Mouse (Mus musculus) mature B cell (primary cell): Measurements from ENCODE around the gene Dennd6b.

ENCODE experiments used
- in situ Hi-C: fragments of 300-500 bp; cut with MboI; formaldehyde crosslinking; loops from 2 replicates; pipeline ENCODE4 v1.14.3; 2019

Gene Dennd6b

DNA sequence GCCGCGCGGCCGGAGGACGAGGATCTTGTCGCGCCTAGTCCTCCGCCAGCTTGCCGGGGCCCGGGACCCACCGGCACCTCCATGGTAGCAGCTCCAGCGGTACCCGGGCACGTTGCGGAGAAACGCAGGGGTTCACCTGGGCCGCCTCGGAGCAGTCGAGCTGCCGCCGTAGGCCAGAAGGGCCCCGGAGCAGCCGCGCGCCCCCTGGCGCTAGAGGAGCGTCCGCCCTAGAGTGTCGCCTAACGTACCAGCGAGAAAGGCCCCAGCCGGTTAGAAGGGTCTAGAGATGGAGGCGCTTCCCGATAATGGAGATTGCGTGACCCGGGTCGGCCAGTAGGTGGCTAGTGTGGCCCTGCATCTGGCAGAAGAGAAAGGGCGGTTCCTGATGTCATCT lies at the start of gene Dennd6b:
Gene Dennd6b, minus strand, starts transcription at position 184 of the 394 bp plus-strand sequence.
- in situ Hi-C loops = no loop called here

DNA sequence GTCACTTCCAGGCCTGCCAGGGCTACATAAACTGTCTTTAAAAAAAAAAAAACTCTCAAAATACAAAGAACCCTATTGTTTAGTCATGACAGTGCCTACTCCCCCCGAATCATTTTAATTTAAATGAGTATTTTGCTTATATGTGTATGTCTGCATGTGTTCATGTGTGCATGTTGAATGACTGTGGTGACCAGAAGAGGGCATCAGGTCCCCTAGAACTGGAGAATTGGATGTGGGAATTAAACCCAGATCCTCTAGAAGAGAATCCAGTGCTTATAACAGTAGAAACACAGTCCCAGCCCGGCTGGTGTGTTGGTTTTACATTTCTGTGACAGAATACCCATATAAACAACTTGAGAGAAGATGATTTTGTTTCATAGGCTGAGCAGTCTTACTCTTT lies 44.7 kb upstream of the Dennd6b start:
- in situ Hi-C loops = no loop called here

DNA sequence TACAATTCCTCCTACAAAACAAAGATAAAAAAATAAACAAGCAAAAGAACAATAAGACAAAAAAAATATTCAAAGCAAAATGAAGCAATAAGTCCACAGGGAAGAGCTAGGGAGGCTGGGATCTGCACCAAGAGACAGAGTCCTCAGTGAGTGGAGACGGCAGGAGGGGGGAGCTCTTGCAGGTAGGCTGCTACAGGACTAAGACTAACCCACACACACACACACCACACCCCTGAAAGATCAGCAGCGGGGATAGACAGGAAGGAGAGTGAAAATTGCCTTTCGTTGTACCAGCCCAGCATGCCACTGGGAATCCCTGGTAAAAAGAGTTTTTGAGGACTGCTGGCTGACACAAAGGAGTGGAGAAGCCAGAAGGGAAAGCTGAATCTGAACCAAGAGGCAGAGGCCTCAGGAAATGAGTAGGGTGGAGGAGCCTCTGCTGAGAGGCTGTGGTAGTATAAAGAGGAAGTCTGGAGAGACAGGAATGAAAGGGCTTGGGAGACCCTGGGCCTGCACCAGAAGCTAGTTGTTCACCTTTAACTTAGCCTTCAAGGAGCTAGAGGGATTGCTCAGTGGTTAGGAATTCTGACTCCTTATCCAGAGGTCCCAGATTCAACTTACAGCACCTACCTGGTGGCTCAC lies 43.6 kb upstream of the Dennd6b start:
- in situ Hi-C loops = no loop called here

DNA sequence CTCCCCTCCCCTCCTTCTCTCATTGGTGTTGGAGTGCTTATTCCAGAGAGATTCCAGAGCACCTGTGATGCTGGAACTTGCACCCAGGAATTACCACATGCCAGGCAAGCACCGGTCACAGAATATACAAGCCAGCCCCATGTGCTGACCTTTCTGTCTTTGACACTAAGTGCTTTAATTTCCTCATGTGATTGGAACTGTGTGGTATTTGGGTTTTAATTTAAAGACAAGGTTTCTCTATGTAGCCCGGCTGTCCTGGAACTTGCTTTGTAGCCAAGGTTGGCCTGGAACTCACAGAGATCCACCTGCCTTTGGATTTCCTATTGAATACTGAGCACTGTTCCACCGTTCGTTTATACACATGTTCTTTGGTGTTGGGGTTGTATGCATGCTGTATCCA lies 37.8 kb upstream of the Dennd6b start:
- in situ Hi-C loops = no loop called here

DNA sequence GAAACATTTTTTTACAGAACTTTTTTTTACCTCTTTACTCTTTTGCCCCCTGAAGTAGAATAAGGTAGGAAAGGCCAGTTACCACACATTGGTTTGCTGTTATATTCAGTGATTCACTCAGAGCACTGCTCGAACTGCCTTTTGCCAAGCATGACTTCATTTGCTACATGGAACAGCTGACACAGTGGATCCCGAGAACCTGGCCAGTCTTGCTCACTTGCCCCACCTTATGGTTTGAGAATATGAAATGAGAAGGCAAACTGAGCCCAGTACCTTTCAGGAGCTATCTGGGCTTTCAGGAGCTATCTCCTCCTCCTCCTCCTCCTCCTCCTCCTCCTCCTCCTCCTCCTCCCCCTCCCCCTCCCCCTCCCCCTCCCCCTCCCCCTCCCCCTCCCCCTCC lies 37.3 kb upstream of the Dennd6b start:
- in situ Hi-C loops = no loop called here

DNA sequence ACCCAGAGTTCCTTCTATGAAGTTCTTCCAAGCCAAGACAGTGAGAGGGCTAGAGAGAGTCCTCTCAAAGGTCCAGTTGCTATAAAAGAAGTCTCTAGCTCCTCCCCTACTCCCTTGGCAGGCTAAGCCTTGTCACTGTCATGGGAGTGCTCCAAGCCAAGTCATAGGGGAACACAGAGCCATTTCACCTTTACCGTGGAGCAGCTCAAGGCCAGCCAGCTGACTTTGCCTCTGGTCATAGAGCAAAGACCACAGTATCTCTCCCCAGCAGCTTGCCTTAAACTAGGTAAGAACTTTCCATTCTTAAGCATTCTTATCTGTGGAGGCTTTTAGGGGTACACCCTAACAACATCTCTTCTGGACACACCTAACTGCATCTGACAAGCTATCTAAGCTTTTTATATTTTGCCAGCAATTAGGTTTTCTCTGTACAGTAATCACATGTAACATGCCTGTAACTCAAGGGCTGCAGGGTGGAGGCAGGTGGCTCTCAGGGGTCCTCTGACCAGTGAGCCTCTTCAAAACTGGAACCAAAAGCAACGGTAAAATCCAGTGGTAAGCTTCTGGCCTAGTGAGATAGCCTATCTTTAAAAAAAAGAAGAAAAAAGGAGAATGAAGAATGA lies 19.4 kb upstream of the Dennd6b start:
- in situ Hi-C loops = no loop called here

DNA sequence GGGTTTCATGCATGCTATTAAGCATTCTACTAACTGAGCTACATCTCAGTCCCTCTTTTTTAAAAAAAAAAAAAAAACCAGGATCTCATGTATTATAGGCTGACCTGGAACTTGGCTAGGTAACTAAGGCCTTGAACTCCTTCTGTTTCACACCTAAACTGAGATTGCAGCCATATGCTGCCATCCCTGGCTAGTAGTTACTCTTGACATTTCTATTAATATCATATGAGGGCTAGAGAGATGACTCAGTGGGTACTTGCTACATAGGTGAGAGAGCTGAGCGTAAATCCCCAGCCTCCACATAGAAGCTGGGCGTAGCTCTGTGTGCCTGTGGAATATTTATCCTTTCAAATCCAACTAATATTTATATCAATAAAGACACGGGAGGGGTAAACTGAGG lies 18.7 kb upstream of the Dennd6b start:
- in situ Hi-C loops = no loop called here

DNA sequence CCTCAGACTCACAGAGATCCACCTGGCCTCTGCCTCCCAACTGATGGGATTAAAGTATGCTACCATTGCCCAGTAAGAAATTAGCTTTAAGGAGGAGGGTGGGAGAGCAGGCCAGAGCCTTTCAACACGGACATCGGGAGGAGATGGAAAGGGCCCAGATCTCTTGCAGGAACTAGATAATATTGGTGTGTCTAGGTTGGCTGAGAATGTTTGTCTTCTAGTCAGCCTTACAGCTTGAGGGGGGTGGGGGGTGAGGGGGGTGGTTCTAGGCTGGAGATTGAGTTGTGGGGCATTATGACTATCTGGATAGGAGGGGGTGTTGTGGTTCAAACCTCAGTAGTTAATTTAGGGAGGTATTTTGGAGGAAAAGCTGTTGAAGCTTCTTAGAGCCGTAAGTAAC lies 17.2 kb upstream of the Dennd6b start:
- in situ Hi-C loops = no loop called here

DNA sequence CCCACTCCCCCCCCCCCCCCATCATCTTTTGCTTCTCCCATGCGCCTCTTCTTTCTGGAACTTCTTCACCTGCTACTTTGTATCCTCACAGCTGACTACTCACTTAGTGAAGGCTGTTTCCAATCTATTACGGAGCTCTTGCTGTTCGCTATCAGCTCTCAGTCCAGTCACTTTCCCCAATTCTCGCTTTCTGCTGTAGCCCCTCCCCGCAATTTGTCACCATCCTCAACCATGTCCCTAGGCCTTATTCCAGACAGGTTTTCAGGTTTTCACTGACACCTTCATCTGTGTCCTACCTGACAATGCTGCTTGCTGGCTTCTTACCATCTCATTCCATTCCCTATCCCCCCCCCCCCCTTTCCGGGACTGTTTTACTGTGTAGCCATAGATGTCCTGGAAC lies 16.2 kb upstream of the Dennd6b start:
- in situ Hi-C loops = no loop called here

DNA sequence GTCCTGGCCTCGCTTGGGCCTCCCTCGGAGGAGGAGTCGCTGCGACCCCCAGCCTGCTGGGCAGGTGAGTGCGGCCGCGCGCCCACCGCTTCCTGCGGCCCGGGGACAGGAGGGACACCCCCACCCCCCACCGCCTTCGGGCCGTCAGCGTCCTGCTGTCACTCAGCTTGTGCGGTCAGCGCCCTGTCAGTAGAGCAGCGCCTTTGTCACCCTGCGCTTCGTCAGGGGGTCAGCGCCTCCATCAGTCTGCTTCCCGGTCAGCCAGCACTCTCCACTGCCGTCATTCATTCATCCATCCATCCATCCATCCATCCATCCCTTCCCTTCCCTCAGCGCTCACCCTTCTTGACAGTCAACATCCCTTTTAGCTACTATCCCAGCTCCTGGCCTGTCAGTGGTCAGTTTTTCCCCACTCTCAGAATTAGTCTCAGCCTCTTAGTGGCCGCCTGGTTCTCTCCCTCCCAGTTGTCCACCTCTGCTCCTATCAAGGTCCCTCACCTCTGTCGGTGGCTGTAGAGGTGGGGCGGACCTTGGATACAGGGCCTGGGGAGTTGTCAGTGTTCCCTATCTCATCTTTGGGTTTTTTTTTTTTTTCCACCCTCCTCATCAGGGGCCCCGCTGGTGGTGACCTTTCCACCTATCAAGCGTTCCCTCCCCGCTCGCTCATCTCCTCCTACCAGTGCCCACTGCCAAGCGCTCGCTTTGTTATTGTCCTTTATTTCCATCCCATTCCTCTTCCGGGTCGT lies 15.6 kb upstream of the Dennd6b start:
- in situ Hi-C loops = no loop called here

DNA sequence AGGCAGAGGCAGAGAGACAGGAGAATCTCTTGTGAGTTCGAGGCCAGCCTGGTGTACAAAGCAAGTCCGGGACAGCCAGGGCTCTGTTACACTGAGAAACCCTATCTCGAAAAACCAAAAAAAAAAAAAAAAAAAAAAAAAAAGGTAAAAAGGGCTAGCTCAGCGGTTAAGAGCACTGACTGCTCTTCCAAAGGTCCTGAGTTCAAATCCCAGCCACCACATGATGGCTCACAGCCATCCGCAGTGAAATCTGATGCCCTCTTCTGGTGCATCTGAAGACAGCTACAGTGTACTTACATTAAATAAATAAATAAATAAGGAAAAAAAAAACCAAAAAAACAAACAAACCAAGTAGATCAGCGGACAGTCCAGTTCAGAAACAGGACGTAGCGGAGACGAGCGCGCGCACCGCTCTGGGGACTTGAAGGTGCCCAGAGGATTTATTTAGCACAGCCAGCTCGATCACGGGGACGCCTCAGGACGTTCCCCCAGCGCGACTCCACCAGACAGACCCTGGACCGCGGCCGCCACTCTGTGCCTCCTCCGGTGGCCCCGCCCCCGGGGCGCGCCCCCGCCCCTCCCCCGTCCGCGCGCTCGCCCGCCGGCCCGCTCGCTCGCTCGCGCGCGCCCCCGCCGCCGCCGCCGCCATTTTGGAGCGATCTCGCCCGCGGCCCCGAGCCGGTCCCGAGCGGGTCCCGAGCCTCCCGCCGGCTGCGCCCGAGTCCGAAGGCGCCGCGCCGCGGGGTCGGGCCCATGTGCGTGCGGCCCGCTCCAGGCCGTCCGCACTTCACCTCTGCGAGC lies 14.8 kb upstream of the Dennd6b start, which contains the start of gene Ppp6r2:
Gene Ppp6r2, plus strand, starts transcription at position 639 of the 801 bp plus-strand sequence.
- in situ Hi-C loops = no loop called here

DNA sequence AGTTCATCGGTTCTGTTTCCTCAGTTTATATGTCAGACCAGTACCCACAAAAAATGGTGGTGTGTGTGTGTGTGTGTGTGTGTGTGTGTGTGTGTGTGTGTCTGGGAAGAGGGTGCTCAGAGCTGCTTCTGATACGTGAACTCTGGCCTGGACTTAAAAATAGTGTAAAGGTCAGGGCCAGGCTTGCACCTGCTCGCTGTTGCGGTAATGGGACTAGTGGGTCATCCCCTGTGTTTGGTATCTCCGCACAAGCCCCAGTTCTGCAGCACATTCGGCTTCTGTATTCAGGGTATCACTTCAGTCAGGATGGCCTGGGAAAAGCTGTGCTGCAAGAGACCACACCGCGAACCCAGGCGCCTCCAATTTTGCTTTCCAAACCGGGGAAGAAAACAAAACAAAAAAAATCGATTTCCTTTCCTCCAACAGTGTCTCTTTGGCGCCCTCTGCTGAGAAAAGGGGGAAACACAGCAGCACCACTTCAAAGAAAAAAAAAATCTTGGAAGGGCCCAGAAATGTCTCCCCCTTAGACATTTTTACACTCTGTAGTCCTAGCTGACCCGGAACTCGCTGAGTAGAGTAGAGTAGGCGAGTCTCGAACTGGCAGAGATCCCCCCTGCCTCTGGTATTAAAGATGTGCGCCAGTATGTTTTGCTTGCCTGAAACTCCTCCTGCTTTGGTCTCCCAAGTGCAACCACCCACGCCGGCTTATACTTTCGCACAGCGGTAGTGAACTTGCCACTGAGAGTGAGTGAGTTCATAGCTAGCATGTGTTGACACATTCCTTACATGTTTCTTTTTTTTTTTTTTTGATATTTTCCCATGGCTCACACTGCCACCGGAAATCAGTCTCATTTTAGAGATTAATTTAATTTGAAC lies 13.8 kb upstream of the Dennd6b start:
- in situ Hi-C loops = no loop called here

DNA sequence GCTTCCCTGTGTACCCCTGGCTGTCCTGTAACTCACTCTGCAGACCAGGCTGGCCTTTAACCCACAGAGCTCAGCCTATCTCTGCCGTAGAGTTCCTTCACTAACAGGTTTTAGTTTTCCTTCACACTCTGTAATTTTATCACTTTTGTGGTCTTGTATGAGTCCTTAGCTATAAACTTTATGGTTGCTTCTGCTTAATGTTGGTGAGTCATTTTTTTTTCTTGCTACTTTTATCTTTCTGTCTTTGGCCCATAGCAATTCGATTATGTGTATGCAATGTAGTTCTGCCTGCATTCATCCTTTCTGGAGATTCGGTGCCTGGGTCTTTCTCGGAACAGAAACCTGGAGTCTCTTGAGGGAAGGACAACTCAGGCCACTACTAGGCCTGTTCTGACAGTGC lies 11.2 kb upstream of the Dennd6b start:
- in situ Hi-C loops = no loop called here

DNA sequence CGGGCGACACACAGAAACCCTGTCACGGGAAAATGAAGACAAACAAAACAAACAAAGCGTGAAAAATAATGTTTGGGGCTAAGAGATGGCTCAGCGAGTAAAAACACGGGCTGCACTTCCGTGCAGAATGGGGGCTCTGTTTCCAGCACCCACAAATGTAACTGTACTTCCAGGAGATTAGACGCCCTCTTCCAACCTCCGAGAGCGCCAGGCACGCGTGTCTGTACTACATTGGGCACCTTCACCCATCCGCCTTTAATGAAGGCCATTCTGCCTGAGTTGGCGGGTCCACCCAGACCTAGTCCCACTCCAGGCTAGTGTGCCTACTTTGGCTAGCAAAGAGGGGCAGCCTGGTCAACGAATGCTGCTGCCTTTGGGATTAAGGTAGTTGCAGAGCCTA lies 760 bp upstream of the Dennd6b start:
- in situ Hi-C loops = no loop called here

DNA sequence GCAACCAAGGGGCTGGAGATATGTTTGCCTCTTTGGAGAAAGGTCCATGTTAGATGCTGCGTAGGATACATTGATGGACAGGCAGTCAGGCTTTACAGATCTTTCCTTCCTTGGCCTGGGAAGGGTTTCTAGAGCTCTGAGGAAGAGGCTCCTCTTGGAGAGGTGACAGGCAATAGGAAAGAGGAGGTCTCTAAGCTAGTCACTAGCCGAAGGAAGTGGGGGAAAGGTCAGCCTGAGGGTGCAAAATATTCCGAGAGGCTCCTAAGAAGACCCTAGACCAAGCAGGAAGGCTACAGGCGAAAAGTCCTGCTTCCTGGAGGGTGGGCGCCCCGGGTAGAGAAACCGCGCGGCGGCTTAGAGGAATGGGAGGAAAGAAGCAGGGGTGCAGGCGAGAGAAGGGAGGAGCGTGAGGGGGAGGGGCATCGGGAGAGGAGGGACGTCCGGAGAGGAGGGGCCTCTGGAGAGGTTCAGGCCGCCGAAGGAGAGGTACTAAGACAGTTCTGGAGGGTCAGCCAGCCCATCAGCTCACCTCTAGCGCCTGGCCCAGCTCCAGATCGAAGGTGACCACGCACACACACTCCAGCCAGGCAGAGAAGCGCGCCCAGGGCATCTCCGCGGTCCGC lies 495 bp downstream of the Dennd6b start:
- in situ Hi-C loops = no loop called here

DNA sequence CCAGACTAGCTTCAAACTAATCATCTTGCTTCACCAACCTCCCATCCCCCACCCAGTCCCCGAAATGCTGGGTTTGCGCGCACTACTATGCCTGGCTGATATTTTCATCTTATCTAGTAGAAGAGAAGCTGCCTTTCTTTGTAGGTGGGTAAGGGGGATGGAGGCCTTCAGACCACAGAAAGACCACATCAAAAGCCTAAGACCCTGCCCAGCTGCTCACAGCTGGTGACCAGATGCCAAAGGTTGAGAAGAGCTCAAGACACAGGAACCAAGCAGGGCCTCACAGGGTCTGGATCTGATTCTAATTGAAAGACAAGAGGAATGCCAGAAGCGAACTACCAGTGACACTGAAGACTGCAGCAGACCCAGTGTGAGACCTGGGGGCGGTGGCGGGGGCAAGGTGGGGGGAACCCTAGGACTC lies 1.0 kb downstream of the Dennd6b start:
- in situ Hi-C loops = no loop called here

DNA sequence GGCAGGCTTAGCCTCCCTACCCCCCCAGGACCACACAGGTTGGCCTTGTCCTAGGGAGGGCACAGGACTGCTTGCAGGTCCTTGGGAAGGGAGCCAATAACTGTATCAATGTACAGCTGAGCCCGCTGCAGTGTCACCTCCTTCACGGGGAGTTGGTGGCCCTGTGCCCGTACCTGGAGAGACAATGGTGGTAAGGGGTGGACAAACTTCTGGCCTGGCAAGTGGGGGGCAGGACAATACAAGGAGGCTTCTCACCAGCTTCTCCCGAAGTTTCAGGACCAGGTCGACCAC lies 11.4 kb downstream of the Dennd6b start:
- in situ Hi-C loops = no loop called here

DNA sequence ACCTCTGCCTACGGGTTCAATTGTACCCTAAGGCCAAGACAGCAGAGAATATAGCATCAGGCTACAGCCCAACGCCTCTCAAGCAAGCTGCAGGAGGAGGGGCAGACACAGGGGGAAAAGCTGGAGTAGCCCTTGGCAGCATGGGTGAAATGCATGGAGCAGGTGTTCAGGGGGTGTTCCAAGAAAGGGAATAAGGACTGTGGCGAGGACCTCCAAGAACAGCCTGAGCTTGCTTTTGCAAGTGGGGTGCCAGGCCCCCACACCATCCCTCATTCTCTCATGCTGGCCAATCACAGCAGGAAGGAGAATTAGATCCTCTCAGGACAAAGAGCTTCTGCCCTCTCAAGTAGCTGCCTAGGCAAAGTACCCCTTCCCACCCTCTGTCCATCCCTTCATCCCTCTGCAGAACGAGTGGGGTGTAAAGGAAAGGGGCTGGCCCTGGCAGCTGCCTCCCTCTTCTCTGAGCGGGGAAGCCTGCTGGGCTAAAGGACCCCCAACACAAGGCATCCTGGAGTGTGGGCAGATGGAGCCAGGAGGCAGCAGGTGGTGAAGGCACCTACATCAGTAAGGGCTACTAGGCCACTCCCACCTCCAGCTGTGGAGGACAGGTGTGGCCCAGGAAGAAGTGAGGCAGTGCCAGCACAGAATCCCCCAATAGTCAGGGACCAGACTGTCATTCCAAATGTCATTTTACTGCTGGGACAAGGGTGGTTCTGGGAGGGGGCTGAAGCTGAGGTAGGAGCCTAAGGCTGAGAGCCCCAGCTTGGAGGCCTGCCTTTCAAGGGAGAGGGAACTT lies 12.0 kb downstream of the Dennd6b start:
- in situ Hi-C loops = no loop called here

DNA sequence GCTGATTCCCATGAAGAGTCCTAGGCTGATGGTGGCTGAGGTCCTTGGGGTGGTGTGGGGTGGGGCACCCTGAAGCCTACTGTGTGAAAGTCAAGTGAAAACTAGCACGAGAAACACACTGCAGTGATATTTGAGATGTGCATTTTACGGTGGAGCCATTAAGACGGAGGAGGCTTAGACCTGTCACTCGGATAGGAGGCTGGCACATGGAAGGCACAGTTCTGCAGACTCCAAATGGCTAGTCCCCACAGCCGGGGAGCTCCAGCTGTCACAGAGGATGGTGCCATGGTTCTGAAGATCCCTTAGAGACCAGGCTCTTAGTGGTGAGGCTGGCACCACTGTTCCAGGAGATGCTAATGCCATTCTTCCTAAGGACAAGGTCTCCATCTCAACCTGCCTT lies 13.5 kb downstream of the Dennd6b start:
- in situ Hi-C loops = no loop called here

DNA sequence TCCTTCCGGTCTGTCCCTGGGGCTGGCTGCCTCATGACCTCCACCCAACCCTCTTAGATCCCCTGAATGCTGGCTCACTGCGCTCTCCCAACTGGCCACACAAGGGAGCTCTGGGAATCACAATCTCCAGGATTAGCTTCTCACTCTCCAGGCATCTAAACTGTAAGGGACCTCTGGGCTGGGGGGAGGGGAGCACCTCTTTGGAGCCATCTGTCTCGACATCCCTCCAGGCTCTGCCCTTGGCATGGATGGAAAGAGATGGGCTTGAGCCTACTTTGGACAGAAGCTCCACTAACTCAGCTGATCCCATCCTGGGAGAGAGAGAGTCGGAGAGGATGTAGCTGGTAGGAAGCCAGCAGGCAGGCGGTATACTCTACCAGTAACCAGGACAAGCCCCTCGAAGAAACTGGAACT lies 14.0 kb downstream of the Dennd6b start:
- in situ Hi-C loops = no loop called here
